Mouse (Mus musculus): Measurements from ENCODE around the gene Cplx3.

- TF ChIP-seq CTCF (IDR thresholded peaks at IDR 0.05; ENCODE audit: low read depth) (peak; percentile 65), EP300 (optimal IDR thresholded peaks at IDR 0.05) (no peak)
These were observed 15.4 kb downstream of the Cplx3 start for GRCm38 (mm10) chr9:57590726-57591125.
